Mouse (Mus musculus) kidney, adult 2 months (tissue): ENCODE data around the gene Grin2d.

ENCODE experiments used
- CTCF ChIP-seq: fragments of 200-500 bp; conservative IDR thresholded peaks from 2 replicates; pipeline ENCODE4 v1.5.1; 2011; ENCODE audit warnings: low read depth, mild to moderate bottlenecking, control low read depth, low read length, moderate library complexity, mixed read lengths; ENCODE audit not compliant: insufficient read depth, insufficient read length
- POLR2A ChIP-seq: fragments of 200-500 bp; IDR thresholded peaks from one replicate; pipeline ENCODE4 v1.6.1; 2011; ENCODE audit warnings: low read depth, low read length, control low read depth

- TF ChIP-seq POLR2A (no peak), CTCF (no peak)
Measured at GRCm38 (mm10) chr7:45800546-45801204, 77.5 kb downstream of the Grin2d start.
